8 mouse cellular contexts compared by ENCODE assay signal in the genomic region with DNA sequence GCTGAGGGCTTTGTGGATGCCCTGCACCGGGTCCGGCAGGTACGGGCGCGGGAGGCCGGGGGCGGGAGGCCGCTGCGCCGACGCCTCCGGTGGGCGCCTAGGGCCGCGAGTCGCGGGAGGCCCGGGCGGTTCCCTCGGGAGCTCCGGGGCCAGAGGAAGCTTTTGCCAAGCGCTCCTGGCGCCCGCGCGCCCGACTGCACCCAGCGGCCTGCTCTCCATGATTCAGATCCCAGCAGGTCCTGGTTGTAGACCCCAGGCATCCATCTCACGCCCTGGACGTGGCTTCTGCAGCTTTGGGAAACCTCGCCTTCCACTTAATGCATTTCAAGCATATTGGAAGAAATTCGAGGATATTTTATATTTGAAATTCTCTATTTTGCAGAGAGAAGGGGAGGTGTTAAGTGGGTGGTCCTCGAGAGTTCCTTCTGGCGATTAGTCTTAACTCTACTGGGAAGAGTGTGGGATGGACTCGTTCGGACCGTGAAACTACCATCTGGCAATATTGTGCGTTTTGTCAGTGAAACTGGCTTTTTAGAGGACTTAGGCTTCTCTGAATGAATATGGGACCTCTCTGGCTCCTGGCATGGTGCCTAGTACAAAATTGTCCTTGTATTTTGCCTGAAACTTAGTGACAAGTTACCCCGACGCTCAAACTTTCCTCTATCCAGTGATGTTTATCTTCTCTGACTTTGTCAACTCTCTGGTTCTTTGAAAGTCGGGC. TPM values are rescaled to one million over a fixed set of nuclear protein-coding genes. Genes with fewer than 3 reads are reported as not detected.
DNase-seq lines count a peak whose midpoint lies in the region; ATAC-seq lines count a peak whose summit lies in the region.

No protein-coding gene starts in this region.

- DNase-seq in layer of hippocampus, adult 11-12 months (ENCODE audit: low spot score) = peak; percentile 8
- DNase-seq in layer of hippocampus, adult 9-10 months (ENCODE audit: low spot score) = no peak
- peak; percentile 67 for DNase-seq in MN1 (ENCODE audit: low spot score)
- DNase-seq in embryonic facial prominence, embryonic 11.5 days (ENCODE audit: low spot score) = no peak
- peak; percentile 24 for DNase-seq in induced T-regulatory cell, adult 2 months (ENCODE audit: low read depth)
- DNase-seq in T-cell, adult 2 months (ENCODE audit: low spot score) = no peak
- no peak for DNase-seq in urinary bladder, postnatal 36 days (ENCODE audit: low spot score in 2 of 2)

- H3K9me3 ChIP-seq in embryonic facial prominence, embryonic 11.5 days (replicated peaks; ENCODE audit: control insufficient read depth, low read length) = no peaks in the 10 kb centered on the region

- H3K4me2 ChIP-seq in embryonic facial prominence, embryonic 11.5 days (ENCODE audit: low read depth, low read length) = peak overlapping the region; percentile 71

- peak overlapping the region; percentile 75 for H3K27ac ChIP-seq in embryonic facial prominence, embryonic 11.5 days (replicated peaks; ENCODE audit: low read depth, low read length)

- peak overlapping the region; percentile 81 for H3K4me3 ChIP-seq in embryonic facial prominence, embryonic 11.5 days (ENCODE audit: low read depth, low read length)

- H3K4me1 ChIP-seq in embryonic facial prominence, embryonic 11.5 days (ENCODE audit: control insufficient read depth, insufficient read depth, low read length) = no peaks in the 10 kb centered on the region

- peak overlapping the region; percentile 86 for H3K9ac ChIP-seq in embryonic facial prominence, embryonic 11.5 days (replicated peaks; ENCODE audit: low read length)

- H3K27me3 ChIP-seq in embryonic facial prominence, embryonic 11.5 days (ENCODE audit: control insufficient read depth, insufficient read depth, low read length) = no peaks in the 10 kb centered on the region

- H3K36me3 ChIP-seq in embryonic facial prominence, embryonic 11.5 days (replicated peaks; ENCODE audit: control insufficient read depth, insufficient read depth, low read depth, low read length) = no peaks in the 10 kb centered on the region

- ATAC-seq in embryonic facial prominence, embryonic 11.5 days (replicated peaks; ENCODE audit: insufficient number of reproducible peaks, low FRiP score, low TSS enrichment, low read depth) = no peak; the same call in 1 of the 2 replicates
- ATAC-seq in megakaryocyte, adult 5-6 weeks (ENCODE audit: poor library complexity, severe bottlenecking) = peak; percentile 24; the same call in 1 of the 2 replicates

- WGBS in embryonic facial prominence, embryonic 11.5 days = 3% methylated on average over 41 of the region's 41 CpGs

RNA-seq across cellular contexts. Expression of gene Fubp3, which starts 0.6 kb away (rescaled TPM):
- 89.2 and 107 TPM in 2 replicates for polyA plus RNA-seq in embryonic facial prominence, embryonic 11.5 days (2014; fragmentation: Nextera tagmentation; extraction: Ambion mirVana)
- total RNA-seq in megakaryocyte, adult 5-6 weeks (2015) = 10.7 and 16.4 TPM in 2 replicates
- total RNA-seq in megakaryocyte, adult 5-6 weeks (2017) = 17.1 and 23.6 TPM in 2 replicates

Comparison
In these comparisons a context has a peak if more than half of its experiments do, and no peak if none do; other contexts are left out.
1. DNase-seq: peak in layer of hippocampus, adult 11-12 months (single experiment), MN1 (single experiment) and induced T-regulatory cell, adult 2 months (single experiment); none in layer of hippocampus, adult 9-10 months (single experiment), embryonic facial prominence, embryonic 11.5 days (single experiment), T-cell, adult 2 months (single experiment) and urinary bladder, postnatal 36 days (0 of 2).